Mouse (Mus musculus) Muller cell, postnatal 12 days (primary cell): ENCODE measurements at regions not wholly inside any gene's neighbourhood (a gene's known extent, or its start where the extent isn't known, plus 50 kb on each side); places are given as distances from the start of the nearest gene placed in this dataset.
"Not testable (repeated sequence)": the region's sequence is repeated elsewhere in the genome, so short reads cannot be mapped to it uniquely, and the experiment has no call there.

Experiments
- DNase-seq: peaks from one replicate; pipeline ENCODE4 v3.0.0-alpha.2; 2015; ENCODE audit errors: inconsistent ontology term

GRCm38 (mm10) chr4:9724801-9725200, 1149.5 kb upstream of the 2610301B20Rik start:
- not testable (repeated sequence) for DNase-seq

GRCm38 (mm10) chr4:9737691-9738090, 1136.6 kb upstream of the 2610301B20Rik start:
- no peak for DNase-seq

GRCm38 (mm10) chr4:9747411-9747938, 1126.8 kb upstream of the 2610301B20Rik start:
- DNase-seq, result no peak

- no peak for DNase-seq
Measured at GRCm38 (mm10) chr4:9748110-9748509, 1126.2 kb upstream of the 2610301B20Rik start.

- no peak for DNase-seq
Measured at GRCm38 (mm10) chr4:9749877-9750276, 1124.4 kb upstream of the 2610301B20Rik start.

- no peak for DNase-seq
Measured at GRCm38 (mm10) chr4:9750404-9750803, 1123.9 kb upstream of the 2610301B20Rik start.

- peak; percentile 85 for DNase-seq
Measured at GRCm38 (mm10) chr4:9763321-9763720, 1111.0 kb upstream of the 2610301B20Rik start.

GRCm38 (mm10) chr4:9769633-9770205, 1104.6 kb upstream of the 2610301B20Rik start:
- DNase-seq, result peak; percentile 36

GRCm38 (mm10) chr4:9770372-9771102, 1103.8 kb upstream of the 2610301B20Rik start:
- DNase-seq, result peak; percentile 84

GRCm38 (mm10) chr4:9771103-9771474, 1103.2 kb upstream of the 2610301B20Rik start:
- no peak for DNase-seq

GRCm38 (mm10) chr4:9778391-9778790, 1095.9 kb upstream of the 2610301B20Rik start:
- DNase-seq, result no peak

GRCm38 (mm10) chr4:9779594-9779993, 1094.7 kb upstream of the 2610301B20Rik start:
- DNase-seq, result no peak

GRCm38 (mm10) chr4:9780179-9780578, 1094.1 kb upstream of the 2610301B20Rik start:
- peak; percentile 38 for DNase-seq

- no peak for DNase-seq
Measured at GRCm38 (mm10) chr4:9781318-9781717, 1093.0 kb upstream of the 2610301B20Rik start.

GRCm38 (mm10) chr4:9787795-9788365, 1086.4 kb upstream of the 2610301B20Rik start:
- DNase-seq, result peak; percentile 14

- DNase-seq, result no peak
Measured at GRCm38 (mm10) chr4:9790478-9790877, 1083.8 kb upstream of the 2610301B20Rik start.
